Mouse (Mus musculus) embryonic facial prominence, embryonic 11.5 days (tissue): ENCODE measurements around the gene Dnase1. TPM values are rescaled to one million over a fixed set of nuclear protein-coding genes. Genes with fewer than 3 reads are reported as not detected.
"Not testable (repeated sequence)": the region's sequence is repeated elsewhere in the genome, so short reads cannot be mapped to it uniquely, and the experiment has no call there.

Experiments used
- ATAC-seq: fragments of 200-750 bp; cut with Nextera tagmentation; replicated peaks from 2 replicates; pipeline ENCODE4 v1.8.0; 2017; ENCODE audit warnings: low read depth; ENCODE audit not compliant: insufficient number of reproducible peaks, low FRiP score, low TSS enrichment
- DNase-seq: peaks from one replicate; pipeline ENCODE4 v3.0.0-alpha.2; 2015; ENCODE audit warnings: low spot score
- H3K27ac ChIP-seq: fragments of 300-500 bp; sonication (generic); replicated peaks from 2 replicates; pipeline ENCODE4 v1.5.1; 2014; ENCODE audit warnings: mild to moderate bottlenecking, low read depth, low read length, control low read depth
- H3K27me3 ChIP-seq: fragments of 300-500 bp; sonication (generic); 2 replicates; pipeline ENCODE4 v1.6.1; 2014; ENCODE audit warnings: mild to moderate bottlenecking, low read length, moderate library complexity, mixed read lengths; ENCODE audit not compliant: control insufficient read depth, insufficient read depth
- H3K36me3 ChIP-seq: fragments of 300-500 bp; sonication (generic); replicated peaks from 2 replicates; pipeline ENCODE4 v1.6.1; 2014; ENCODE audit warnings: low read depth, mild to moderate bottlenecking, low read length, moderate library complexity, mixed read lengths; ENCODE audit not compliant: control insufficient read depth, insufficient read depth
- H3K4me1 ChIP-seq: fragments of 300-500 bp; sonication (generic); 2 replicates; pipeline ENCODE4 v1.6.1; 2014; ENCODE audit warnings: low read length, mixed read lengths; ENCODE audit not compliant: control insufficient read depth, insufficient read depth
- H3K4me2 ChIP-seq: fragments of 300-500 bp; sonication (generic); 2 replicates; pipeline ENCODE4 v1.6.1; 2014; ENCODE audit warnings: low read depth, mild to moderate bottlenecking, control low read depth, low read length, moderate library complexity
- H3K4me3 ChIP-seq: fragments of 300-500 bp; sonication (generic); 2 replicates; pipeline ENCODE4 v1.5.1; 2014; ENCODE audit warnings: low read depth, low read length, control low read depth
- H3K9ac ChIP-seq: fragments of 300-500 bp; sonication (generic); replicated peaks from 2 replicates; pipeline ENCODE4 v1.6.1; 2014; ENCODE audit warnings: mild to moderate bottlenecking, control low read depth, low read length
- H3K9me3 ChIP-seq: fragments of 300-500 bp; sonication (generic); replicated peaks from 2 replicates; pipeline ENCODE4 v1.6.1; 2016; ENCODE audit warnings: mild to moderate bottlenecking, low read length, inconsistent platforms, mixed read lengths; ENCODE audit not compliant: control insufficient read depth
- WGBS: fragments of 180-500 bp; shearing (Covaris S2); extraction: QIAGEN DNeasy Blood & Tissue Kit; methylation state at CpG from one replicate; pipeline ENCODE4 v1.1.7; 2014; 5-methylcytosine and 5-hydroxymethylcytosine counted together
- polyA plus RNA-seq: library from polyadenylated mRNA; unstranded; fragments of >200 nt; fragmentation: Nextera tagmentation; extraction: Ambion mirVana; gene quantifications from 2 replicates; pipeline ENCODE4 v1.2.1, GENCODE M21; 2014

Gene Dnase1
- polyA plus RNA-seq: 4.4 and 5.0 TPM in 2 replicates

DNA sequence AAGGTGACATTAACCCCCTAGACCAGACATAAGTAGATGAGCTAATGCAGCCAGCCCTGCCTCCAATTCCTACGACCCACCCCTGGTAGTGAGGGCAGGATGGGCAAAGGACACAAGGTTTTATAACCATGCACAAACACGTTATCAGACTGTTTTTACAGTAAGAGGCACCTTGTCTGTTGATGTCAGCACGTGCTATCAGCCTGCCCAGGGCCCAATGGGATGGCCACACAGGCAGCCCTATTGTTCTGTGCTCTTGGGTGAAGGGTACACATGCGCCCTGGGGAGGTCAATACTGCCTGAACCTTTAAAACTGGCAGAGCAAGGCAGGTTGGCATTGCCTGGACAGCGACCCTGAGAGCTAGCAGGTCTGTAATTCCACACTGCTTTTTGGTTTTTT lies at the start of gene Dnase1:
TSS of gene Dnase1 (plus strand) at position 136 of the 400 bp plus-strand sequence.
- H3K9ac ChIP-seq: no peak within 1 kb of the TSS
- H3K9me3 ChIP-seq: no peaks in the 10 kb centered on the region
- H3K4me1 ChIP-seq: no peaks in the 10 kb centered on the region
- DNase-seq (no peak), ATAC-seq (no peak)
- H3K4me3 ChIP-seq: no peak within 1 kb of the TSS
- H3K4me2 ChIP-seq: no peak within 1 kb of the TSS
- H3K27ac ChIP-seq: no peak within 1 kb of the TSS
- 91% methylated on average over 5 of the region's 5 CpGs for WGBS
- peaks cover 4% of the 10 kb centered on the region for H3K36me3 ChIP-seq
- H3K27me3 ChIP-seq: no peaks in the 10 kb centered on the region

DNA sequence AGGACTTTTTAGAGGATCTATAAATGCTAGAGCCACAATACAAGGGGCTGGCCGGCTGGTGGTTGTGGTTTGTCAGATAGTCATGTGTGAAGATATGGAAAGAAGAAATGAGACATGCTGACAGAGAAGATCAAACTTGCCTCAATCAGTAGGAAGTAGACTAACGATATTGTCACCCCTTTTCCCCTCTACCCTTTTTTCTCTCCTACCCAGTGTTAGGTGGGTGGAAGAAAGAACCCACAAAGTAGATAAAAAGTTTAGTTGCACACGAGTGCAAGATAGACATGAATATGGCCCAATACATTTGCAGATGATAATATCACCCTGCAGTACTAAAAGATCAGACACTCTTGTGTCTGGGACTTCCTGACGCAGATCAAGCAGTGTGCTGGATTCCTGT lies 48.3 kb upstream of the Dnase1 start:
- Histone ChIP-seq H3K27ac (no peak overlapping the region), H3K36me3 (peaks cover 19% of the 10 kb centered on the region), H3K4me2 (no peak overlapping the region), H3K27me3 (no peaks in the 10 kb centered on the region), H3K4me3 (no peak overlapping the region), H3K9ac (no peak overlapping the region), H3K4me1 (no peaks in the 10 kb centered on the region), H3K9me3 (no peaks in the 10 kb centered on the region)
- DNase-seq: no peak
- WGBS: 87% methylated on average over 4 of the region's 4 CpGs
- ATAC-seq: no peak

DNA sequence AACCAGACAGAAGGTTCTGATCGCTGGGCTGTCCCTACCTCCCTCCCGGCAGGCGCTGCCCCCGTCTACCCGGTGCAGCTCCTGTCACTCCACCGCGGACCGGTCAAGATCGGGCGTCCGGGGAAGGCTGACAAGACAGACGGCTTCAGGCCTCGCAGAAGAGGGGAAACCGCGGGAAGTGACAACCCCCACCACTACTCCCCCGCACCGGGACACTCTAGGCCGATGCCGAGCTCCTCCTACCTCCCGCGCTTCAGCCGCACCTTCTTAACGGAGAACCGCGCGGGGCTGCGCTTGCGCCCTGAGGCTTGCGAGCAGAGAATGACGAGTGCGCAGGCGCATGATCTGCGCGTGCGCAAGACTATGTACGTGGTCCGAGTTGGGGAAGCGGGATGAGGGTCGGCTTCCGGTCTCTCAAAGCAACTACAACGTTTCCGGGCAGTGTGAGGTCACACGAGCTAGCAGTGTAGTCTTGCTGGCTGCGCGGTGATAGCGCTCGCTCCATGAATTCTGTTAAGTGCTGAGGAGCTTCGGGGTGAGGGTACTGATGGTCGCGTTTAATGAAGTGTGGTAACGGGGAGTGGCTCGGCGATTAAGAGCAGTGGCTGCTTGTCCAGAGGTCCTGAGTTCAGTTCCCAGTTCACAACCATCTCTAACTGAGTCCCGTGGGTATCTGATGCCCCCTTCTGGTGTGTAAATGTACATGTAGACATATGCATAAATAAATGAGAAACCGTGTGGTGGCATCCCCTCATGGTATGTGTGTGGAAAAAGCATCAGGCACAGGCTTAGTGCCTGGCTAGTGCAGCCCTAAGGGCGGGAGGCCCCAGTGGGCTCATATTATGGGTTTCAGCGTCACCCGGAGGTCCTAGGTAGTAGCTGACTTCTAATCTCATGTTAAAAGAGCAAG lies 33.0 kb upstream of the Dnase1 start, which contains the start of gene Slx4:
TSS of gene Slx4 (minus strand) at position 282 of the 910 bp plus-strand sequence.
- Histone ChIP-seq H3K4me2 (peak within 1 kb of the TSS; percentile 70), H3K9me3 (no peaks in the 10 kb centered on the region), H3K27ac (peak within 1 kb of the TSS; percentile 43; the same call in 1 of the 2 replicates), H3K4me3 (peak within 1 kb of the TSS; percentile 76), H3K9ac (peak within 1 kb of the TSS; percentile 78), H3K27me3 (no peaks in the 10 kb centered on the region), H3K36me3 (no peaks in the 10 kb centered on the region; the same call in 1 of the 2 replicates), H3K4me1 (no peaks in the 10 kb centered on the region)
- DNase-seq: peak; percentile 98
- peak; percentile 98 for ATAC-seq
- 1% methylated on average over 58 of the region's 58 CpGs for WGBS

DNA sequence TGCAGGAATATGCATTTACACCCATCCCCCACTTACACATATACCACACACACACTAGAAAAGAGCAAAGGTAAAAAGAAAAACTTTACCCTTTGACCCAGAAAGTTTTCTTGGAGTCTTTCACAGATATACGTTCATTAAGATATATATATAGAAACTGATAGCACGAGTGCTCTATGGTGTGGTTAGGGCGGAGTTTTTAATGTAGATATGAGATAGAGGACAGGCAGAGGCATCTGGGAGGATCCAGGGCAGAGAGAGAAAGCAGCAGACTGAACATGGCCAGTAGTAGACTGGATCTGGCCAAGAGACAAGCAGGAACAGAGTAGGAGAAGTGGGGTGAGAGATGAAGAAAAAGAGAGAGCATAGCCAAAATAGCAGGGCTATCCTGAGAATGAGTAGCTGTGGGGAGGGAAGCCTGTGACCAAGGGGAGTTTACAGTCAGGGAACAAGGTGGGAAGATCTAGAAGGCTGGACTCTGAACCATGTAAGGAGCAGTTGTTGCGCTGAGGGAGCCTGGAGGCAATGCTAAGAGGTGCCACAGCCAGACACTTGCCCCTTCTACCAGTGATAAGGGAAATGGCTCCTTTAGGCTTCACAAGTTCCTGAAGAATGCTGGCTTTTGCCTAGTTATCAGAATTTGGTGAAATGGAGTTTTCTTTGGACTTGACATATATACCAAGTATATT lies 23.7 kb upstream of the Dnase1 start:
- H3K9ac ChIP-seq: no peak overlapping the region
- WGBS: 77% methylated on average over 4 of the region's 4 CpGs

DNA sequence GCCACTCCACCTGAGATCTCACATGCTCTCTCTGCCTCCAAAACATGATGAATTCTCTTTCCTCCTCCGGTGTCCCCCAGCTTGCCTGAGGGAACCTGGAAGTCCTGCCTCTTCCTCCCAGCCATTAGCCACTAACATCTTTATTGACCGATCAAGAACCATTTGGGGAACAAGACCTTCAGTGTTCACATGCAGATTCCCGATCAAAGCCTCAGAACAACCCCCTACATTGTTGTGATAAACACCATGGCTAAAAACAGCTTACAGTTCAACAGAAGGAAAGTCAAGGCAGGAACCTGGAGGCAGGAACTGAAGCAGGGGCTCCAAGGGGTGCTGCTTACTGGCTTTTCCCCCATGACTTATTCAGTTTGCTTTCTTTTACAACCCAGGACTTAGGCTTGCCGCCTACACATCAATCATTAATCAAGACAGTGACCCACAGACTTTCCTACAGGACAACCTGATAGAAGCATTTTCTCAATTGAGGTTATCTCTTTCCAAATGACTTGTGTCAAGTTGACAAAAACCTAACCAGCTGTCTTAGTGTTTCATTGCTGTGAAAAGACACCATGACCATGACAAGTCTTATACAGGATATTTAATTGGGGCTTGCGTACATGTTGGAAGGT lies 22.6 kb upstream of the Dnase1 start:
- 79% methylated on average over 5 of the region's 5 CpGs for WGBS
- no peaks in the 10 kb centered on the region for H3K36me3 ChIP-seq
- no peak overlapping the region for H3K9ac ChIP-seq
- no peak for DNase-seq
- H3K9me3 ChIP-seq: no peaks in the 10 kb centered on the region
- H3K4me1 ChIP-seq: no peaks in the 10 kb centered on the region
- no peaks in the 10 kb centered on the region for H3K27me3 ChIP-seq
- no peak overlapping the region for H3K27ac ChIP-seq
- H3K4me2 ChIP-seq: no peak overlapping the region
- no peak for ATAC-seq
- H3K4me3 ChIP-seq: no peak overlapping the region

More for the DNA sequence above, 23.7 kb upstream of the Dnase1 start:
- Histone ChIP-seq H3K27me3 (no peaks in the 10 kb centered on the region), H3K4me3 (no peak overlapping the region), H3K4me1 (no peaks in the 10 kb centered on the region), H3K36me3 (no peaks in the 10 kb centered on the region), H3K4me2 (no peak overlapping the region), H3K27ac (no peak overlapping the region), H3K9me3 (no peaks in the 10 kb centered on the region)
- no peak for ATAC-seq
- DNase-seq: no peak

DNA sequence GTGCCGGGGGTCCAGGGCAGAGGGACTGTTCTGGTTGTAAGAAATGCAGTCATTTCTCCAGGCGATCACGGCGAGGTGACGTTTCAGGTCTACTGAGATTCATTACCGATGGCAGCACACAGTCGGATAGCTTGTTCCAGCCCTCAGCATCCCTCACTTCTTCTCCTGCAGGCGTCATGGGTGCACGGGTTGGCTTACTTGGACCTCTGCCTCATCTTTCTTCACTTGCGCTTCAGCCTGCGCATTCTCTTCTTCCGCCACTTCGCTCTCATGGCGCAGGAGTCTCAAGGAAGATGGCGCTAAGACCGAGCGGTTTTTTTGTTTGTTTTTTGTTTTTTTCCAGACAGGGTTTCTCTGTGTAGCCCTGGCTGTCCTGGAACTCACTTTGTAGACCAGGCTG lies 20.0 kb upstream of the Dnase1 start:
- not testable (repeated sequence) for H3K9me3 ChIP-seq, H3K27me3 ChIP-seq, H3K4me2 ChIP-seq, H3K4me1 ChIP-seq, H3K9ac ChIP-seq, ATAC-seq, H3K36me3 ChIP-seq, DNase-seq, H3K27ac ChIP-seq, H3K4me3 ChIP-seq
- 79% methylated on average over 17 of the region's 17 CpGs for WGBS

DNA sequence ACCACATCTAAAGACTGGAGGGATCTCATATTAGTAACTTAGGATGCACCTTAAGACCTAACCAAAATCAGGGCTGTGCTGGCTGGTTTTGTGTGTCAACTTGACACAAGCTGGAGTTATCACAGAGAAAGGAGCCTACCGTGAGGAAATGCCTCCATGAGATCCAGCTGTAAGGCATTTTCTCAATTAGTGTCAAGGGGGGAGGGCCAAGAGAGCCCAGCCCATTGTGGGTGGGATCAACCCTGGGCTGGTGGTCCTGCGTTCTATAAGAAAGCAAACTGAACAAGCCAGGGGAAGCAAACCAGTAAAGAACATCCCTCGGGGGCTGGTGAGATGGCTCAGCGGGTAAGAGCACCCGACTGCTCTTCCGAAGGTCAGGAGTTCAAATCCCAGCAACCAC lies 19.3 kb upstream of the Dnase1 start:
- not testable (repeated sequence) for H3K4me2 ChIP-seq, H3K4me3 ChIP-seq, H3K4me1 ChIP-seq, H3K9me3 ChIP-seq, H3K36me3 ChIP-seq, H3K9ac ChIP-seq, H3K27ac ChIP-seq, H3K27me3 ChIP-seq
- DNase-seq (peak; percentile 50), ATAC-seq (0 out of 2 replicates have a peak, but pooled peaks have one; percentile 44)
- WGBS: 59% methylated on average over 6 of the region's 6 CpGs
